Mouse (Mus musculus): Measurements from ENCODE around the gene Mrpl53.

Gene Mrpl53

DNA sequence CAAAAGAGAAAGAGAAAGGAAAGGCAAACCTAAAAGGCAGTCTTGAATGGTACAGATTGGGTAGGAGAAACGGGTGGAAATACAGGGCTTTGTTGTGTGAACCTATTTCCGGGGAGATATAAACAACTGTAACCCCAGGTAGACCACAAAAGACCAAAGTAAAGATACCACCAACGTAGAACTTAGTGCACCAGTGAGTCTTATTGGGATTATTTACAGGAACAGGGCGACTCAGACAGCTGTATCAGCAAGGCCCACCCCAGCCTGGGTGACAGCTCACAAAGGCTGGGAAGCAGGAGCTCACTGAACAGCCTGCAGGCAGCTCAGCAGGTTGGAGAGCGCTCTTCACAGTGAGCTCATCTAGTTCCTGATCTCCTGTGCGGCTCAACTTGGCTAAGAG, 12.9 kb upstream of the Mrpl53 start:
- DNase-seq, result no peak

GRCm38 (mm10) chr6:83098411-83098810, 10.4 kb upstream of the Mrpl53 start:
- no peak for DNase-seq

GRCm38 (mm10) chr6:83101316-83101687, 7.5 kb upstream of the Mrpl53 start, which contains the start of the genes Ccdc142 and Gm42688:
Gene Ccdc142 (plus strand): TSS chr6:83101601.
Gene Gm42688 (plus strand): TSS chr6:83101617.
- peak; percentile 94 to 95 for DNase-seq

DNA sequence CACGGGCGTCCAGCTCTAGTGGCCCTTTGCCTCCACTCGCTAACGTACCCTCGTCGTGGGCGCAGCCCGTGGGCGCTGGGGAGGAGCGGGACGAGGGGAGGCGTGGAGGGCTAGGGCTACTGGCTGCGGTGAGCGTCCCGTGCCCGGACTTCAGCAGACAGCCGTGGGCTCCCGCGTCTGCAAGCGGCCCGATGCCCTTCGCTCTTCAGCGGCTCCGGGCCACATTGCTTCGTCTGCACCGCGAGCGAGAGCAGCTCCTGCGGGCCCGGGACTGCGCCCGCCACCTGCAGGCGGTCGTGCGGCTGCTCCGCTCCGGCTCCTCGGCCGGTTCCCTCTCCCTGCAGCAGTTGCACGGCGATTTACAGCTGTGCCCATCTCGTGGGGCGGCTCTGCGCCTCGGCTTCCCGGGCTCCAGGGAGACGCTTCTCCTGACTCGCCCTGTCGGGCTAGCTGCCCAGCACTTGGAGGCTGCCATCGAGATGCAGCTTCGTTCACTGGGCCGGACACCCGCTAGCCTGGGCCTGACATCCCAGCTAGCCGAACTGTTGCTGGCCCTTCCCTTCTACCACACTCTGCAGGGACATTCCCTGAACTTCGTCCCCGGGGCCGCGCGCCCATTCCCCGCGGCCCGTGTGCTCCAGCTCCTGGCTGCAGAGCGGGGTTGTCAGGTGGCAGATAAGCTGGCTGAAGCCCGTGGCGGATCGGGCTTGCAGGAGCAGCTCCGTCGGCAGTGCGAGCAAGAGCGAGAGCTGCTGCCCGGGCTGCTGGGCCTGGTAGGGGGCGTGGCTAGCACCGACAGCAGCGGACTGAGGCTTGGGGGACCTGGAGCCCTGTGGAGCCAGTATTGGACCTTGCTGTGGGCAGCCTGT, 6.9 kb upstream of the Mrpl53 start:
- DNase-seq, result peak; percentile 60 to 61

DNA sequence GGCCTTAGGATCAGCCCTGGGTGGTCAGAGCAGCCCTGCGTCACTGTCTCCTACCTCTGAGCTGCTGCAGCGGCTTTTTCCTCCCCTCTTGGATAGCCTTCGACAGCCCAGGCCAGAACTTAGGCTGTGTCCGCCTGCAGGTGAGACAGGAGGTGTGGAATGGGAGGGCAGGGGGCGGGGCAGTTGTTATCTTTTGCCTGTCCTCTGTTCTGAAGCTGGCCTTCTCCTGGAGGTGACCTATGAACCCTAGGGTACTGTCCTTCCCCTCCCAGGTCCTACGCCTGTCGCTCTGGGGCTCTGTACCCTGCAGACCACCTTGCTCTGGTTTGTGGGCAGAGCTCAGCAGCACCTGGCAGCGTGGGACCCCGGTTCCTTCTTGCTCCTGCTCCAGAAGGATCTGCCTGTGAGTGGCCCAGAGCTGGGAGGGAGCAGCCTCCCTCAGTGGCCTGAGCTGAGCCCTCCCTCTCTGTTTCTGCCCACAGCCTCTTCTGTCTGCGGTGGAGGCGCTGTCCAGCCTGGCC, 5.7 kb upstream of the Mrpl53 start:
- DNase-seq, result no peak

DNA sequence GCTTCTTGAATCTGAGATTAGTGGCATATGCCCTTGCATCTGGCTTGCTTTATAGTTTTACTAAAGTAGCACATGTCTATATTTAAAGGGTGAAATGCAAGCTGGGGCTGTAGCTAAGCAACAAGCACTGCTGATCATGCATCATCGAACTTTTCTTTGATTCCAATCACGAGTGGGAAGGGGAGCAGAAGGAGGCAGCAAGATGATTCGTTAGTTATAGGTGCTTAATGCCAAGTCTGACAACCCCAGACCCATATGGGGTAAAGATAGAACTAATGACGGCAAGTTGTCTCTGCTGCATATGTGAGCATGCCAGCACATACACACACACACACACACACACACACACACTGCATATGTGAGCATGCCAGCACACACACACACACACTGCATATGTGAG, 4.7 kb upstream of the Mrpl53 start:
- DNase-seq, result no peak

DNA sequence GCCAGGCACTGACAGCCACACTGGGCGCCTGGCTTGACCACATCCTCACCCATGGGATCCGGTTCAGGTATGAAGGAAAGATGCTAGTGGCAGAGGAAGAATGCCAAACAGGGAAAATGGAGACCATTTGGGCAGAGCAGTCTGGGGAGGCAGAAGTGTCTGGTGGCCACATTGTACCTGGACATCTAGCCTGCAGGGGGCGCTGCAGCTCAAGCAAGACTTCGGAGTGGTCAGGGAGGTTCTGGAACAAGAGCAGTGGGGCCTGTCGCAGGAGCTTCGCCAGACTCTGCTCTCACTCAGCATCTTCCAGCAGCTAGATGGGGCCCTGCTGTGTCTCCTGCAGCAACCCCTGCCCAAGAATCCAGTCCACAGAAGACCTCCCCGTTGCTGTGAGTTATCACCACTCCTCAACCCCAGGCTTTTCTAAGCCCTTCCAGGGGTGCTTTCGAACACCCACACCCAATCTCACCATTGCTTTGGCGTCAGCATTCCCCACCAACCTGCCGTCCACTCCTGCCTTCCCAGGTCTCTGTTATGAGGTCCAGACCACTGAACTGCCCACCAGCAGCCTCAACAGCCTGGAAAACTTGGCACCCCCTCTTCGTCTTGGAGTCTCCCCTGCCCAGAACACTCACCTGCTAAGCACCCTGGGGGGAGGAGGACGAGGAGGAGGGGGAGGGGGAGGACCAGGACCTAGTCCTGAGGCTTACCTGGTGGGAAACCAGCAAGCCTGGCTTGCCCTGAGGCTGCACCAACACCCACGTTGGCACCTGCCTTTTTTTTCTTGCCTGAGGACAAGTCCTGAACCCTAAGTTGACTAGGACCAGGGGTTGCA, 1.1 kb upstream of the Mrpl53 start:
- peak; percentile 71 to 79 for DNase-seq

- DNase-seq, result no peak
Measured at GRCm38 (mm10) chr6:83111510-83112136, 2.8 kb downstream of the Mrpl53 start.

- peak; percentile 94 to 96 for DNase-seq
Measured at GRCm38 (mm10) chr6:83115011-83115671, 6.3 kb downstream of the Mrpl53 start, which contains the start of gene Mogs. Gene Mogs (plus strand): TSS chr6:83115496.

DNA sequence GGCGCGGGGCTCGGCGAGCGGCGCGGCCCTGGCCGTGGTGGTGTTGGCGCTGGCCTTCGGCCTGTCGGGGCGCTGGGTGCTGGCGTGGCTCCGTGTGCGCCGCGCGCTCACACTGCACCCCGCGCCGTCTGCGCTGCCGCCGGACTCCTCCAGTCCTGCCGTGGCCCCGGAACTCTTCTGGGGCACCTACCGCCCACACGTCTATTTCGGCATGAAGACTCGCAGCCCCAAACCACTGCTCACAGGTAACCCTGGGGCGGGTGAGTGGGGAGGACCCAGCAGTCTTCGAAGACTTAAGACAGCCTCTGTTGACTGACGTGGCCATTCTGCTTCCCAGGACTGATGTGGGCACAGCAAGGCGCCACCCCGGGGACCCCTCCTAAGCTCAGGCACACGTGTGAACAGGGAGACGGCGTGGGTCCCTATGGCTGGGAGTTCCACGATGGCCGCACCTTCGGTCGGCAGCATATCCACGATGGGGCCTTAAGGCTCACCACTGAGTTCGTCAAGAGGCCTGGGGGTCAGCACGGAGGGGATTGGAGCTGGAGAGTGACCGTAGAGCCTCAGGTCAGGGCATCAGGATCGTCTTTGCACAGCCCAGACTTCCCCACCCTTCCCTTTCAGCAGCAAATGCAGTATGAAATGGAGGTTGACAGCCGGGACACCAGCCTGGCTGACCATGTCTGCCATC, 7.0 kb downstream of the Mrpl53 start:
- DNase-seq, result no peak

GRCm38 (mm10) chr6:83116373-83117164, 7.7 kb downstream of the Mrpl53 start:
- no peak for DNase-seq

GRCm38 (mm10) chr6:83117165-83117438, 8.3 kb downstream of the Mrpl53 start:
- no peak for DNase-seq

DNA sequence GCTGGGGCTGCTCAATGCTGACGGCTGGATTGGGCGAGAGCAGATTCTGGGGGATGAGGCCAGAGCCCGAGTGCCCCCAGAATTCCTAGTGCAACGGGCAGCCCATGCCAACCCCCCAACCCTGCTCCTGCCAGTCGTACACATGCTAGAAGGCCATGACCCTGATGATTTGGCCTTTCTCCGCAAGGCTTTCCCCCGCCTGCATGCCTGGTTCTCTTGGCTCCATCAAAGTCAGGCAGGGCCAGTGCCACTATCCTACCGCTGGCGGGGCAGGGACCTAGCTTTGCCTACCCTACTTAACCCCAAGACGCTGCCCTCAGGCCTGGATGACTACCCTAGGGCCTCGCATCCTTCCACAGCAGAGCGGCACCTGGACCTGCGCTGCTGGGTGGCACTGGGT, 8.8 kb downstream of the Mrpl53 start:
- DNase-seq, result no peak

DNA sequence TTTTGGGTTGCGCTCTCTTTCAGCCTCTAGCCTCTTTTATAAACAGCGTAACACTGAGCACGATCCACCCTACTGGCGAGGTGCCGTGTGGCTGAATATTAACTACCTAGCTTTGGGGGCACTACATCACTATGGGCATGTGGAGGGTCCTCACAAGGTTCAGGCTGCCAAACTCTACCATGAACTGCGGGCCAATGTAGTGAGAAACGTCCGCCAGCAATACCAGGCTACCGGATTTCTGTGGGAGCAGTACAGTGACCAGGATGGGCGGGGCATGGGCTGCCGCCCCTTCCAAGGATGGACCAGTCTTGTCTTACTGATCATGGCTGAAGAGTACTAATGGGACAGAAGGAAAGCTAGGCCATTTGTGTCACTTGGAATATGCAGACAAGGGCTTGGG, 9.5 kb downstream of the Mrpl53 start:
- DNase-seq, result no peak

GRCm38 (mm10) chr6:83118825-83119733, 10.2 kb downstream of the Mrpl53 start:
- no peak for DNase-seq

- no peak for DNase-seq
Measured at GRCm38 (mm10) chr6:83119734-83120051, 10.9 kb downstream of the Mrpl53 start.

DNA sequence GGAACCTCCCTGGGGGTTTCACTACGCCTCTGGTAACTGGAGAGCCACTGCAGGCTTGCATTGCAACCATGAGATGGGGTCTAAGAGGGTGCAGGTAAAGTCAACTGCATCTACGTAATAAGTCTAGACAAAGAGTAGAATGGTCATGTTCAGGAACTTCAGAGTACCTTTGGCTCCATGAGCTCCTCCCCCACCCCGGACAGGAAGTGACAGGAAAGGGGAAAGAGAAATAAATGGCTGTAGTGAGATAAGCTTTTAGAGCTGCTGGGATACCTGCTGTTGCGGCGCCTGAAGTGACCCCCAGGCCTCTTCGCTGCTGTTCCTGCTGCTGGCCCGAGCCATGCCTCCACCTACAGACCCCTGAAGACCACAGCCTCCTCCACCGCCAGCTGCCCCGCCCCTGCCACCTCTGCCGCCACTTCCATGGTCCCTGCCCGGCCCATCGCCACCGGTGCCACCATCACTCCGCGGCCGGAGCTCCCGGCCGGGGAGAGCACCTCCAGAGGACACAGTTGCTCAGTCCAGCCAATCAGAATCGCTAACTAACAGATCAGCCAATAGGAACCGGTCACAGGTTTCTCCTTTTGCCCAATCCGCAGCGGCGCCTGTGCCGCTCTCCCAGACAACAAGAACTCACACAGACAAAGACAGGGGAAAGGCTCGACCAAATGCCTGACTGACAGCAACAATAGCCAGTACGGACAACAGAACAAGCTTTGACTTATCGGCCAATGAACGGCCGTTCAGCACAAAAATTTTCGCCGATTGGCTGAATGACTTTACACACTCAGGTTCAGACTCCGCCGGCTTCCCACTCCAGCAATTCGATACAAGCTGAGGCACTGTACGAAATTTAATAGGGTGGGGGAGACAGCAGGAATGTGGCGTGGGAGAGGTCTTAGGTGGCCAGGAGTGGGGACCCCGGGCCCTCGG, 12.4 kb downstream of the Mrpl53 start, which contains the start of gene Wbp1:
Wbp1 (minus strand) TSS at position 630 of the 933 bp plus-strand sequence.
- DNase-seq, result peak; percentile 98

GRCm38 (mm10) chr6:83121863-83122710, 13.2 kb downstream of the Mrpl53 start:
- DNase-seq, result no peak

Data from lung, adult 18-20 months (tissue).